10 mouse cellular contexts compared by ENCODE assay signal in genomic region chr4:126118651-126119050, GRCm38 (mm10). TPM values are rescaled to one million over a fixed set of nuclear protein-coding genes. Genes with fewer than 3 reads are reported as not detected.
DNase-seq lines count a peak whose midpoint lies in the region; ATAC-seq and TF ChIP-seq lines count a peak whose summit lies in the region.
"Had no signal": no experiment of that assay in that cellular context is flagged by ENCODE, and none has a peak within 500 bp of the region (broad histone marks: within the 10 kb centered on the region; RNA-seq: fewer than 3 reads in every experiment).

No protein-coding gene starts in this region.

- no peak for TF ChIP-seq POLR2A in olfactory bulb, adult 2 months (IDR thresholded peaks at IDR 0.05; ENCODE audit: insufficient read depth, low read depth, low read length)

- H3K4me1 ChIP-seq in hindbrain, postnatal 0 days (ENCODE audit: insufficient read depth, low read length), result peaks cover 13% of the 10 kb centered on the region; the same call in 1 of the 2 replicates
- 0 out of 2 replicates have a peak, but pooled peaks cover 2% of the 10 kb centered on the region for H3K4me1 ChIP-seq in hindbrain, embryonic 11.5 days (replicated peaks; ENCODE audit: control insufficient read depth, insufficient read depth, low read length)
- H3K4me1 ChIP-seq in olfactory bulb, adult 2 months (ENCODE audit: control insufficient read depth, insufficient read depth, low read length), result peaks cover 34% of the 10 kb centered on the region

- no peaks in the 10 kb centered on the region for H3K27me3 ChIP-seq in hindbrain, postnatal 0 days (ENCODE audit: insufficient read depth, low read length)
- no peaks in the 10 kb centered on the region for H3K27me3 ChIP-seq in hindbrain, embryonic 11.5 days (ENCODE audit: control insufficient read depth, insufficient read depth, low read length)
- H3K27me3 ChIP-seq: midbrain, embryonic 12.5 days had no signal

- WGBS in hindbrain, postnatal 0 days, result 43% methylated on average over 4 of the region's 4 CpGs
- 85% methylated on average over 4 of the region's 4 CpGs for WGBS in hindbrain, embryonic 11.5 days
- 30% methylated on average over 4 of the region's 4 CpGs for WGBS in olfactory bulb, adult 2 months

- peak; percentile 50 for DNase-seq in hindbrain, postnatal 0 days (ENCODE audit: low spot score)
- no peak for DNase-seq in hindbrain, embryonic 11.5 days (ENCODE audit: low spot score)
- DNase-seq in cerebellum, adult 8-10 months, result peak; percentile 66
- peak; percentile 78 to 86 for DNase-seq in frontal cortex, postnatal 36 days (ENCODE audit: low spot score in 2 of 2)
- no peak for DNase-seq in kidney, postnatal 10 days
- DNase-seq in heart, adult 8-10 months (ENCODE audit: low spot score), result no peak
- DNase-seq: kidney, adult 2 months had no signal

- peak overlapping the region; percentile 60; the same call in 1 of the 2 replicates for H3K27ac ChIP-seq in hindbrain, postnatal 0 days
- no peak overlapping the region for H3K27ac ChIP-seq in hindbrain, embryonic 11.5 days (ENCODE audit: low read depth, low read length)
- peak overlapping the region; percentile 50; the same call in 1 of the 2 replicates for H3K27ac ChIP-seq in olfactory bulb, adult 2 months (ENCODE audit: insufficient read depth, low read depth, low read length)
- H3K27ac ChIP-seq: midbrain, embryonic 12.5 days had no signal

- no peaks in the 10 kb centered on the region for H3K36me3 ChIP-seq in hindbrain, postnatal 0 days (ENCODE audit: insufficient read depth, low read length)
- no peaks in the 10 kb centered on the region for H3K36me3 ChIP-seq in hindbrain, embryonic 11.5 days (ENCODE audit: control insufficient read depth, insufficient read depth, low read length)

- no peaks in the 10 kb centered on the region for H3K9me3 ChIP-seq in hindbrain, postnatal 0 days (ENCODE audit: low read length)
- no peaks in the 10 kb centered on the region for H3K9me3 ChIP-seq in hindbrain, embryonic 11.5 days (ENCODE audit: control insufficient read depth, low read length)

- ATAC-seq in hindbrain, postnatal 0 days, result 0 out of 2 replicates have a peak, but pooled peaks have one; percentile 44
- no peak for ATAC-seq in hindbrain, embryonic 11.5 days (ENCODE audit: low FRiP score)
- no peak for ATAC-seq in megakaryocyte-erythroid progenitor cell, adult 5-6 weeks (replicated peaks; ENCODE audit: low FRiP score, low TSS enrichment, poor library complexity, severe bottlenecking)

- no peak overlapping the region for H3K4me2 ChIP-seq in hindbrain, postnatal 0 days (ENCODE audit: low read depth, low read length)
- H3K4me2 ChIP-seq in hindbrain, embryonic 11.5 days (replicated peaks; ENCODE audit: low read depth, low read length), result no peak overlapping the region
- H3K4me2 ChIP-seq: midbrain, embryonic 12.5 days had no signal

- no peak for TF ChIP-seq CTCF in hindbrain, postnatal 0 days (IDR thresholded peaks at IDR 0.05; ENCODE audit: low read depth)
- TF ChIP-seq CTCF in olfactory bulb, adult 2 months (IDR thresholded peaks at IDR 0.05; ENCODE audit: insufficient read depth, low read depth, low read length), result no peak

- no peak overlapping the region for H3K9ac ChIP-seq in hindbrain, postnatal 0 days (replicated peaks; ENCODE audit: low read length)
- H3K9ac ChIP-seq in hindbrain, embryonic 11.5 days (ENCODE audit: low read depth, low read length), result no peak overlapping the region
- H3K9ac ChIP-seq: midbrain, embryonic 12.5 days had no signal

- no peak overlapping the region for H3K4me3 ChIP-seq in hindbrain, postnatal 0 days (ENCODE audit: low read length)
- no peak overlapping the region for H3K4me3 ChIP-seq in hindbrain, embryonic 11.5 days (ENCODE audit: low read depth, low read length)
- H3K4me3 ChIP-seq in olfactory bulb, adult 2 months (ENCODE audit: insufficient read depth, low read depth, low read length), result no peak overlapping the region
- H3K4me3 ChIP-seq: midbrain, embryonic 12.5 days had no signal

RNA-seq across cellular contexts. Expression of gene Stk40, which starts 14.9 kb away (rescaled TPM):
- total RNA-seq in hindbrain, postnatal 0 days (2014; rRNA removed), result 19.9 and 23.3 TPM in 2 replicates
- 17.6 and 19.7 TPM in 2 replicates for polyA plus RNA-seq in hindbrain, postnatal 0 days (2015; fragmentation: Nextera tagmentation; extraction: Ambion mirVana)
- polyA plus RNA-seq in hindbrain, embryonic 11.5 days (2014; fragmentation: Nextera tagmentation; extraction: Ambion mirVana), result 19.0 and 26.0 TPM in 2 replicates
- not detected in 2 replicates for polyA plus RNA-seq in olfactory bulb, adult 2 months (2012; ENCODE audit: insufficient read depth, insufficient read length, low replicate concordance, missing spikeins)
- 12.2 and 14.6 TPM in 2 replicates for total RNA-seq in megakaryocyte-erythroid progenitor cell, adult 5-6 weeks (2014; fragmentation: Nextera tagmentation)
- total RNA-seq in megakaryocyte-erythroid progenitor cell, adult 5-6 weeks (2017), result 10.0 and 11.7 TPM in 2 replicates
- total RNA-seq in heart, adult 8-10 months (2022), result 10 to 100 TPM; 37.8 to 61.9 (median 52.4) TPM

RNA-seq across cellular contexts. Expression of gene Lsm10, which starts 22.2 kb away (rescaled TPM):
- 25.1 and 54.7 TPM in 2 replicates for total RNA-seq in hindbrain, postnatal 0 days (2014; rRNA removed)
- 42.8 and 42.9 TPM in 2 replicates for polyA plus RNA-seq in hindbrain, postnatal 0 days (2015; fragmentation: Nextera tagmentation; extraction: Ambion mirVana)
- 44.1 and 45.5 TPM in 2 replicates for polyA plus RNA-seq in hindbrain, embryonic 11.5 days (2014; fragmentation: Nextera tagmentation; extraction: Ambion mirVana)
- polyA plus RNA-seq in olfactory bulb, adult 2 months (2012; ENCODE audit: insufficient read depth, insufficient read length, low replicate concordance, missing spikeins), result not detected in 2 replicates
- 30.8 and 32.0 TPM in 2 replicates for total RNA-seq in megakaryocyte-erythroid progenitor cell, adult 5-6 weeks (2014; fragmentation: Nextera tagmentation)
- total RNA-seq in megakaryocyte-erythroid progenitor cell, adult 5-6 weeks (2017), result 10.5 and 16.7 TPM in 2 replicates
- 10 to 100 TPM; 17.3 to 19.5 (median 18.4) TPM for total RNA-seq in heart, adult 8-10 months (2022)

RNA-seq across cellular contexts. Expression of gene Eva1b, which starts 28.9 kb away (rescaled TPM):
- total RNA-seq in hindbrain, postnatal 0 days (2014; rRNA removed), result 24.9 and 25.6 TPM in 2 replicates
- polyA plus RNA-seq in hindbrain, postnatal 0 days (2015; fragmentation: Nextera tagmentation; extraction: Ambion mirVana), result 11.6 and 12.3 TPM in 2 replicates
- 33.1 and 36.0 TPM in 2 replicates for polyA plus RNA-seq in hindbrain, embryonic 11.5 days (2014; fragmentation: Nextera tagmentation; extraction: Ambion mirVana)
- not detected in 2 replicates for polyA plus RNA-seq in olfactory bulb, adult 2 months (2012; ENCODE audit: insufficient read depth, insufficient read length, low replicate concordance, missing spikeins)
- total RNA-seq in megakaryocyte-erythroid progenitor cell, adult 5-6 weeks (2014; fragmentation: Nextera tagmentation), result not detected in 2 replicates
- 0.91 TPM in 1 of 2 replicates, not detected in the other for total RNA-seq in megakaryocyte-erythroid progenitor cell, adult 5-6 weeks (2017)
- 10 to 100 TPM in 1 of 4 experiments, 1 to 10 TPM in 3; 7.3 to 12.4 (median 9.0) TPM for total RNA-seq in heart, adult 8-10 months (2022)

RNA-seq across cellular contexts. Expression of gene Sh3d21, which starts 44.6 kb away (rescaled TPM):
- 0.63 and 1.2 TPM in 2 replicates for total RNA-seq in hindbrain, postnatal 0 days (2014; rRNA removed)
- polyA plus RNA-seq in hindbrain, postnatal 0 days (2015; fragmentation: Nextera tagmentation; extraction: Ambion mirVana), result 2.2 and 2.6 TPM in 2 replicates
- polyA plus RNA-seq in hindbrain, embryonic 11.5 days (2014; fragmentation: Nextera tagmentation; extraction: Ambion mirVana), result 2.0 and 2.7 TPM in 2 replicates
- polyA plus RNA-seq in olfactory bulb, adult 2 months (2012; ENCODE audit: insufficient read depth, insufficient read length, low replicate concordance, missing spikeins), result not detected in 2 replicates
- total RNA-seq in megakaryocyte-erythroid progenitor cell, adult 5-6 weeks (2014; fragmentation: Nextera tagmentation), result 0.72 TPM in 1 of 2 replicates, not detected in the other
- 1.1 TPM in 1 of 2 replicates, not detected in the other for total RNA-seq in megakaryocyte-erythroid progenitor cell, adult 5-6 weeks (2017)
- total RNA-seq in heart, adult 8-10 months (2022), result 1 to 10 TPM; 1.6 to 2.2 (median 2.1) TPM

Comparison
In these comparisons a context has a peak if more than half of its experiments do, and no peak if none do; other contexts are left out.
1. DNase-seq: peak in hindbrain, postnatal 0 days (single experiment), cerebellum, adult 8-10 months (single experiment) and frontal cortex, postnatal 36 days (2 of 2); none in hindbrain, embryonic 11.5 days (single experiment), kidney, postnatal 10 days (single experiment) and heart, adult 8-10 months (single experiment).
2. RNA of gene Eva1b, which starts 28.9 kb away (total RNA-seq): 24.9 to 25.6 TPM in hindbrain, postnatal 0 days and 7.3 to 12.4 TPM in heart, adult 8-10 months; 0.91 TPM in megakaryocyte-erythroid progenitor cell, adult 5-6 weeks; every median in the first group is over 4 times any median in the second.